Mouse (Mus musculus) urinary bladder, postnatal 4 days (tissue): ENCODE measurements around the gene Dennd1a.

Experiments used
- DNase-seq, 2 experiments: peaks; one replicate each; pipeline ENCODE4 v3.0.0; 2021 to 2022; ENCODE audit warnings: low spot score in 2 of 2

Dennd1a gene

GRCm38 (mm10) chr2:38229882-38230281 lies 57.3 kb downstream of the Dennd1a start:
- DNase-seq = no peak

- DNase-seq = no peak
Observed at GRCm38 (mm10) chr2:38223759-38224158, 63.4 kb downstream of the Dennd1a start.

- no peak for DNase-seq
Observed at GRCm38 (mm10) chr2:38221461-38221860, 65.7 kb downstream of the Dennd1a start.

GRCm38 (mm10) chr2:38220687-38221435 lies 66.3 kb downstream of the Dennd1a start:
- no peak for DNase-seq

- no peak for DNase-seq
Observed at GRCm38 (mm10) chr2:38219666-38220065, 67.5 kb downstream of the Dennd1a start.

- DNase-seq = no peak
Observed at GRCm38 (mm10) chr2:38213041-38213440, 74.1 kb downstream of the Dennd1a start.

- DNase-seq = no peak
Observed at GRCm38 (mm10) chr2:38211426-38211825, 75.8 kb downstream of the Dennd1a start.

GRCm38 (mm10) chr2:38207752-38208151 lies 79.4 kb downstream of the Dennd1a start:
- DNase-seq = no peak

- no peak for DNase-seq
Observed at GRCm38 (mm10) chr2:38205281-38205680, 81.9 kb downstream of the Dennd1a start.

- no peak for DNase-seq
Observed at GRCm38 (mm10) chr2:38204696-38205095, 82.5 kb downstream of the Dennd1a start.

GRCm38 (mm10) chr2:38198072-38198471 lies 89.1 kb downstream of the Dennd1a start:
- DNase-seq = no peak

- DNase-seq = no peak
Observed at GRCm38 (mm10) chr2:38196199-38197060, 90.8 kb downstream of the Dennd1a start.

GRCm38 (mm10) chr2:38192007-38192406 lies 95.2 kb downstream of the Dennd1a start:
- no peak for DNase-seq

GRCm38 (mm10) chr2:38191601-38192000 lies 95.6 kb downstream of the Dennd1a start:
- no peak for DNase-seq

- DNase-seq = no peak
Observed at GRCm38 (mm10) chr2:38186438-38186837, 100.8 kb downstream of the Dennd1a start.

- no peak for DNase-seq
Observed at GRCm38 (mm10) chr2:38184977-38185376, 102.2 kb downstream of the Dennd1a start.

- no peak for DNase-seq
Observed at GRCm38 (mm10) chr2:38183881-38184280, 103.3 kb downstream of the Dennd1a start.

GRCm38 (mm10) chr2:38182283-38182682 lies 104.9 kb downstream of the Dennd1a start:
- no peak for DNase-seq

GRCm38 (mm10) chr2:38177583-38177978 lies 109.6 kb downstream of the Dennd1a start:
- DNase-seq = no peak

- DNase-seq = no peak
Observed at GRCm38 (mm10) chr2:38176870-38177582, 110.2 kb downstream of the Dennd1a start.

- DNase-seq = no peak
Observed at GRCm38 (mm10) chr2:38175276-38175675, 111.9 kb downstream of the Dennd1a start.

- no peak for DNase-seq
Observed at GRCm38 (mm10) chr2:38168606-38169005, 118.6 kb downstream of the Dennd1a start.
